Mouse (Mus musculus) left cerebral cortex, adult 18-20 months (tissue): ENCODE data around the gene Scn7a. TPM values are rescaled to one million over a fixed set of nuclear protein-coding genes. Genes with fewer than 3 reads are reported as not detected.
A peak's percentile ranks its signal among the peaks of the same experiment; 100 is the strongest.

ENCODE experiments used
- DNase-seq, 2 experiments: peaks; one replicate each; pipeline ENCODE4 v3.0.0; 2021 to 2022; ENCODE audit warnings: low spot score in 2 of 2, mixed read lengths in 1 of 2
- long read RNA-seq, 2 experiments: library from polyadenylated mRNA; stranded (forward); transcript quantifications; one replicate each; pipeline ENCODE4 v2.0.0; 2021
- total RNA-seq, 2 experiments: library from RNA; stranded (reverse); gene quantifications; 2 replicates each; pipeline ENCODE4 v1.2.3; 2021

Scn7a gene
- 1 to 10 TPM; 2.9 to 4.5 TPM for total RNA-seq
- long read RNA-seq, experiment 1, partial matches to known transcripts: 0 of 2 reads
- long read RNA-seq, experiment 1, other reads (novel, unspliced or antisense): 2 of 2 reads
- long read RNA-seq, experiment 2, partial matches to known transcripts: 1 of 1 reads
- long read RNA-seq, experiment 2, other reads (novel, unspliced or antisense): 0 of 1 reads

GRCm38 (mm10) chr2:66784765-66785164 is at the start of gene Scn7a:
Scn7a (minus strand) TSS chr2:66784914.
- DNase-seq: no peak

GRCm38 (mm10) chr2:66827729-66828128 is 43.0 kb upstream of the Scn7a start:
- DNase-seq: no peak

- DNase-seq: peak; percentile 3 to 25
These were observed 35.3 kb upstream of the Scn7a start for GRCm38 (mm10) chr2:66819862-66820559.

GRCm38 (mm10) chr2:66799676-66800249 is 15.0 kb upstream of the Scn7a start:
- DNase-seq: peak in 1 of 2 experiments; percentile 51

- no peak for DNase-seq
These were observed 12.8 kb upstream of the Scn7a start for GRCm38 (mm10) chr2:66797493-66797892.

GRCm38 (mm10) chr2:66791629-66792028 is 6.9 kb upstream of the Scn7a start:
- no peak for DNase-seq

GRCm38 (mm10) chr2:66780884-66781283 is 3.8 kb downstream of the Scn7a start:
- no peak for DNase-seq

GRCm38 (mm10) chr2:66767980-66768379 is 16.7 kb downstream of the Scn7a start:
- DNase-seq: no peak

GRCm38 (mm10) chr2:66765170-66765569 is 19.5 kb downstream of the Scn7a start:
- DNase-seq: no peak

GRCm38 (mm10) chr2:66762905-66763304 is 21.8 kb downstream of the Scn7a start:
- DNase-seq: no peak

- DNase-seq: no peak
These were observed 56.7 kb downstream of the Scn7a start for GRCm38 (mm10) chr2:66728002-66728401.

- no peak for DNase-seq
These were observed 57.1 kb downstream of the Scn7a start for GRCm38 (mm10) chr2:66727585-66727974.

GRCm38 (mm10) chr2:66726878-66727584 is 57.7 kb downstream of the Scn7a start:
- DNase-seq: no peak

- no peak for DNase-seq
These were observed 72.6 kb downstream of the Scn7a start for GRCm38 (mm10) chr2:66712071-66712470.

GRCm38 (mm10) chr2:66692300-66692699 is 92.4 kb downstream of the Scn7a start:
- DNase-seq: no peak

- no peak for DNase-seq
These were observed 122.7 kb downstream of the Scn7a start for GRCm38 (mm10) chr2:66661988-66662387.

GRCm38 (mm10) chr2:66656430-66656829 is 128.3 kb downstream of the Scn7a start:
- DNase-seq: no peak

- DNase-seq: no peak
These were observed 129.3 kb downstream of the Scn7a start for GRCm38 (mm10) chr2:66655431-66655830.

- DNase-seq: peak; percentile 9 to 36
These were observed 140.3 kb downstream of the Scn7a start for GRCm38 (mm10) chr2:66644384-66644783.

- peak; percentile 6 to 29 for DNase-seq
These were observed 149.9 kb downstream of the Scn7a start, which contains the start of gene Scn9a for GRCm38 (mm10) chr2:66634580-66635359. Scn9a (minus strand) TSS chr2:66634962.

GRCm38 (mm10) chr2:66632728-66633127 is 152.0 kb downstream of the Scn7a start:
- DNase-seq: no peak
